Mouse (Mus musculus) neural tube, embryonic 12.5 days (tissue): ENCODE results near the gene Tmprss9. TPM values are rescaled to one million over a fixed set of nuclear protein-coding genes. Genes with fewer than 3 reads are reported as not detected.
A peak's percentile ranks its signal among the peaks of the same experiment; 100 is the strongest.

Experiments used
- ATAC-seq: fragments of 200-750 bp; cut with Nextera tagmentation; 2 replicates; pipeline ENCODE4 v1.8.0; 2017; ENCODE audit warnings: low read depth, mild to moderate bottlenecking, moderate TSS enrichment, moderate library complexity; ENCODE audit not compliant: low FRiP score
- H3K27ac ChIP-seq: fragments of 300-500 bp; sonication (generic); 2 replicates; pipeline ENCODE4 v1.5.1; 2016
- H3K27me3 ChIP-seq: fragments of 300-500 bp; sonication (generic); replicated peaks from 2 replicates; pipeline ENCODE4 v1.6.1; 2016; ENCODE audit warnings: mild to moderate bottlenecking
- H3K36me3 ChIP-seq: fragments of 300-500 bp; sonication (generic); 2 replicates; pipeline ENCODE4 v1.6.1; 2016; ENCODE audit warnings: mild to moderate bottlenecking
- H3K4me1 ChIP-seq: fragments of 300-500 bp; sonication (generic); 2 replicates; pipeline ENCODE4 v1.6.1; 2016
- H3K4me2 ChIP-seq: fragments of 300-500 bp; sonication (generic); replicated peaks from 2 replicates; pipeline ENCODE4 v1.6.1; 2016; ENCODE audit warnings: mild to moderate bottlenecking
- H3K4me3 ChIP-seq: fragments of 300-500 bp; sonication (generic); 2 replicates; pipeline ENCODE4 v1.5.1; 2016
- H3K9ac ChIP-seq: fragments of 300-500 bp; sonication (generic); 2 replicates; pipeline ENCODE4 v1.6.1; 2016; ENCODE audit warnings: mild to moderate bottlenecking
- H3K9me3 ChIP-seq: fragments of 300-500 bp; sonication (generic); 2 replicates; pipeline ENCODE4 v1.6.1; 2016; ENCODE audit warnings: mild to moderate bottlenecking
- WGBS: fragments of 180-500 bp; shearing (Covaris S2); methylation state at CpG from one replicate; pipeline ENCODE4 v1.1.7; 2016; 5-methylcytosine and 5-hydroxymethylcytosine counted together
- polyA plus RNA-seq: library from polyadenylated mRNA; unstranded; fragments of >200 nt; fragmentation: Nextera tagmentation; extraction: Ambion mirVana; gene quantifications from 2 replicates; pipeline ENCODE4 v1.2.1, GENCODE M21; 2016

The Tmprss9 gene
- polyA plus RNA-seq, 1 experiment from 2014 or later = 0.06 TPM

DNA sequence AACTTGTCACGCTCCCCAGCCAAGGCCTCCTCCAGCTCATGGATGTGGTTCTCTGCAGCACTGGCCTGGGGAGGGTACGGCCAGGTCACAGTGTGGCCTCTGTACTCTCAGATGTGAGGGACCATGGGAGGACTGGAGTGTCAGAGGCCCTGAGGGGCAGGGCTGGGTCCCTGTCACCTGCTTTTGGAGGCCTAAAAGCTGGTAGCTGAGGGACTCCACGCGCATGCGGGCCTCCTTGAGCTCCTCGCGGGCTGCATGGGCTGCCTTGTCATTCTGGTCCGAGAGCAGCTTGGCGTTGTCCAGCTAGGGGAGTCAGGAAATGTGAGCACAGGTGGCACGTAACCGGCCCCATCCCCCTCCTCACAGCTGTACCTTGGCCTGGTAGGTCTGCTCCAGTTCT is 33.1 kb downstream of the Tmprss9 start:
- no peaks in the 10 kb centered on the region for H3K9me3 ChIP-seq
- H3K4me2 ChIP-seq = no peak overlapping the region
- no peaks in the 10 kb centered on the region for H3K27me3 ChIP-seq
- H3K27ac ChIP-seq = no peak overlapping the region
- ATAC-seq = no peak
- H3K4me3 ChIP-seq = no peak overlapping the region
- H3K36me3 ChIP-seq = peaks cover 79% of the 10 kb centered on the region
- peaks cover 6% of the 10 kb centered on the region for H3K4me1 ChIP-seq
- H3K9ac ChIP-seq = no peak overlapping the region
- 96% methylated on average over 11 of the region's 11 CpGs for WGBS

DNA sequence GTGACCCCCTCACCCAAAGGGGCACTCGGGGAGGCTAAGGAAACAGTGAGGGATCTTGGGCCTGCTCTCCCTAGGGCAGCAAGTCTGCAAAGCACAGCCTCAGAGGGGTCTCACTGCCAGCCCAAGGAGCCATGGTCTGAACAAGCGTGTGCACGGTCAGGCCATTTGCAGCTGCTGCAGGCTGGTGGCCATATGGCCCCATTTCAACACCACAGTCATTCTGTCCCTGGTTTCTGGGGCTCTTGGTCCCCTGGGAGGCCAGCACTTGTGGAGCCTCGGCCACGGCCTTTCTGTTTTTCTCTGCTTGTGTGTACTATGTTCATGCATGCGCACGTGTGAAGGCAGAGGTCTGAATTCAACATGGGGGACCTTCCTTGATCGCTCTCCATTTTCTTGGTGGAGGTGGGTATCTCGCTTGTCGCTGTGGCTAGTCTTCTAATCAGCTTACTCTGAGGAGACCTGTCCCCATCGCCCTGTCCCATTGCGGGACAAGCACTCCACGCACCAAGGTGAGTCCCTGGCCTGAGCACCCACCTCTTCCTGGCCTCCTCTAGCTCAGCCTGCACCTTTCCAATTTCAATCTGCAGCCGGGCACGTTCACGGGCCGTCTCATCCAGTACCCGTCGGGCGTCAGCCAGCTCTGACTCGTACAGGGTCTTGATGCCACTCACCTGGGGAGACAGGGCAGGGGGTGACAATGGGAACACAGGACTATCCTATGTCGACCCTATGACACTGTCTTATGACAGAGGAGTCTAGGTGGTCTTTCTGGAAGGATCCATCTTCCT is 37.9 kb downstream of the Tmprss9 start:
- WGBS = 92% methylated on average over 22 of the region's 22 CpGs
- Histone ChIP-seq H3K9me3 (no peaks in the 10 kb centered on the region), H3K4me1 (no peaks in the 10 kb centered on the region; the same call in 1 of the 2 replicates), H3K27me3 (no peaks in the 10 kb centered on the region), H3K4me2 (no peak overlapping the region), H3K4me3 (no peak overlapping the region), H3K36me3 (peaks cover 87% of the 10 kb centered on the region), H3K27ac (no peak overlapping the region), H3K9ac (no peak overlapping the region)
- ATAC-seq = no peak

DNA sequence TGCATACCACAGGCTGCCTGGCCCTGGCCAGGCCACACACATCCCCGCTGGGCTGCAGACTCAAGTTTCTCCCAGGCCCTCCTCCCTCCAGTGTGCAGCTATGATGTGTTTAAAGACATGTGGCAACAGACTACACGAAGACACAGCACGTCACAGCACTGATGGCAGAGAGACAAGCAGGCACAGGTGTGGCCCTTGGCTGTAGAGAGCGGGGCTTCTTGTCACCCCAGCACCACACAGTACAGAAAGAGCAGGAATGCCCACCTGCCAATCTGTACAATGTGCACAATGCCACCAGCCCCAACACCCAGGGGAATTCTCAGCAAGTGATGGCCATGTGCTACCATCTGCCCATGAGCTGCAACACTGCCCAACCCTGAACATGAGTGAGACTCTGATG is 39.7 kb downstream of the Tmprss9 start:
- Histone ChIP-seq H3K9me3 (no peaks in the 10 kb centered on the region), H3K27ac (no peak overlapping the region), H3K9ac (no peak overlapping the region), H3K4me2 (no peak overlapping the region), H3K4me3 (no peak overlapping the region), H3K27me3 (no peaks in the 10 kb centered on the region), H3K36me3 (peaks cover 79% of the 10 kb centered on the region), H3K4me1 (peaks cover 1% of the 10 kb centered on the region)
- ATAC-seq = no peak
- 96% methylated on average over 4 of the region's 4 CpGs for WGBS

DNA sequence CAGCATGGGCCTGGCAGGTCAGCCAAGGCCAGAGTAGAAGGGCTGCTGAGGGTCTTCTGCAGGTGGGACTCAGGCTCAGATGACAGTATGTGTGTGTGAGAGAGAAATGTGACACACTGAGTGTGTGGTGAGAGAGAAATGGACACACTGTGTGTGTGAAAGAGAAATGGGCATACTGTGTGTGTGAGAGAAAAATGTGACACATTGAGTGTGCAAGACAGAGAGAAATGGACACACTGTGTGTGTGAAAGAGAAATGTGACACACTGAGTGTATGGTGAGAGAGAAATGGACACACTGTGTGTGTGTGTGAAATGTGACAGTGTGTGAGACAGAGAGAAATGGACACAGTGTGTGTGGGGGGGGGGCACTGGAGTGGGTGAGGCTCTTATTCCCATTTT is 40.2 kb downstream of the Tmprss9 start:
- no peak for ATAC-seq
- H3K9me3 ChIP-seq = no peaks in the 10 kb centered on the region
- H3K9ac ChIP-seq = no peak overlapping the region
- H3K4me3 ChIP-seq = no peak overlapping the region
- H3K27me3 ChIP-seq = no peaks in the 10 kb centered on the region
- no peak overlapping the region for H3K27ac ChIP-seq
- H3K4me1 ChIP-seq = peaks cover 7% of the 10 kb centered on the region
- H3K36me3 ChIP-seq = peaks cover 77% of the 10 kb centered on the region
- H3K4me2 ChIP-seq = no peak overlapping the region

DNA sequence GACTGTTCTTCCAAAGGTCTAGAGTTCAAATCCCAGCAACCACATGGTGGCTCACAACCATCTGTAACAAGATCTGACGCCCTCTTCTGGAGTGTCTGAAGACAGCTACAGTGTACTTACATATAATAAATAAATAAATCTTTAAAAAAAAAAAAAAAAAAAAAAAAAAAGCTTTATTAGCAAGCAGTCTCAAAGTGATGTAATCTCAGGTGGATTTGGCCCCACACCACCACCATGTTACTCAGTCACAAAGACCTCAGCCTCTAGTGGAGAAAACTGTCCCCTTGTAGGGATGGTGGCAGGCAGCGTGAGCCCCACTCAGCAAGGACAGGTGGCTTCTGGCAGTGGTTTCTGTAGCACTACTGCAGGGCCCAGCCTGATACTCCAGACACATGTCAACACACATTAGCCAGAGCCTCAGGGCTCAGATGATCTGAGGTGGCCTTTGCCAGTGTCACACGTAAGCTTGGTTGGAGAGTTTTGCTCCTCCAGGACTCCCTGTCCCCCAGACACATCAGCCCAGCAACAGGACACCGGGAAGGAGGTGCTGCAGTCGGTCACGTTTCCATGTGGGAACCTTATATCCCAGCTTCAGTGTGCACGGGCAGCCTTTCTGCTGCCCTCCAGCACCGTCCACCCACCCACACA is 41.8 kb downstream of the Tmprss9 start:
- ATAC-seq = no peak
- no peaks in the 10 kb centered on the region for H3K9me3 ChIP-seq
- H3K4me1 ChIP-seq = peaks cover 16% of the 10 kb centered on the region
- WGBS = 89% methylated on average over 7 of the region's 8 CpGs
- no peak overlapping the region for H3K27ac ChIP-seq
- H3K4me3 ChIP-seq = no peak overlapping the region
- H3K36me3 ChIP-seq = peaks cover 61% of the 10 kb centered on the region
- H3K4me2 ChIP-seq = no peak overlapping the region
- no peaks in the 10 kb centered on the region for H3K27me3 ChIP-seq
- H3K9ac ChIP-seq = no peak overlapping the region

DNA sequence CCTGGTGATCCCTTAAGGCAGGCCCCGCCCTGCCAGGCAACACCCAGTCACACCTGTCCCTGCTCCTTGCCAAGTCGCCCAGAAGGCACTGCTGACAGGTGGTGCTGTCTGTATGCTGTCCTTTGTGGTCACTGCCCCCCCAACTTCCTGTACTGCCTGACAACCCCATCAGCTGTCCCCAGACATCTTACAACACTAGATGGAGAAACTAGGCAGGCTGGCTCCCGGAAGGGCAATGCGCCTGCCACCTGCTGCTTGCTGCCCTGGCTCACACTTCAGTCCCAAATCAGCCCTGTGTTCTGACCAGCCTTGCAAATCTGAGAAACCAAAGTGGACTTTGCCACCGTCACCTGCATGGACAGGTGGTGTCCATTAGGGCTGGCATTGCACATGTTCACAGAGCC is 42.6 kb downstream of the Tmprss9 start:
- no peaks in the 10 kb centered on the region for H3K9me3 ChIP-seq
- no peaks in the 10 kb centered on the region for H3K27me3 ChIP-seq
- H3K4me2 ChIP-seq = no peak overlapping the region
- H3K4me1 ChIP-seq = peaks cover 16% of the 10 kb centered on the region
- WGBS = 92% methylated on average over 5 of the region's 5 CpGs
- H3K36me3 ChIP-seq = peaks cover 53% of the 10 kb centered on the region
- ATAC-seq = no peak
- no peak overlapping the region for H3K4me3 ChIP-seq
- no peak overlapping the region for H3K27ac ChIP-seq
- no peak overlapping the region for H3K9ac ChIP-seq

DNA sequence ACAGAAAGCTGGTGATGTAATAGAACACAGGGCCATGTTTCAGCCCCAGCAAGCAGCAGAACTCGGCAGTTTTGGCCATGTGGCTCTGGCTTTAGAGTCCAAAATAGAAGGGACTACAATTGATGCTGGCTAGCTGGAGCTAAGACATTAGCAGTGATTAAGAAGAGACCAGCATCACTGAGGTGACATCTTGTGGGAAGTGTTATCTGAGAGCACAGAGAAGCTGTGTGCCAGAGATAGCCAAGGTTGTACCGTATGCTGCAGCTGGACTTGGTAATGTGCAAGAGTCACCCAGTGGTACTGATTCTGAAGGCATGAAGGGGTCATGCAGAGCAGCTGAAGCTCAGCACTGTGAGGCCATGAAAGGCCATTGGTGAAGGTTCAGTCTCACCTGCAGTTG is 43.6 kb downstream of the Tmprss9 start:
- 82% methylated on average over 2 of the region's 2 CpGs for WGBS
- Histone ChIP-seq H3K36me3 (peaks cover 43% of the 10 kb centered on the region), H3K4me3 (no peak overlapping the region), H3K4me1 (peaks cover 16% of the 10 kb centered on the region), H3K9me3 (no peaks in the 10 kb centered on the region), H3K27ac (no peak overlapping the region), H3K9ac (no peak overlapping the region), H3K27me3 (no peaks in the 10 kb centered on the region), H3K4me2 (no peak overlapping the region)
- no peak for ATAC-seq

DNA sequence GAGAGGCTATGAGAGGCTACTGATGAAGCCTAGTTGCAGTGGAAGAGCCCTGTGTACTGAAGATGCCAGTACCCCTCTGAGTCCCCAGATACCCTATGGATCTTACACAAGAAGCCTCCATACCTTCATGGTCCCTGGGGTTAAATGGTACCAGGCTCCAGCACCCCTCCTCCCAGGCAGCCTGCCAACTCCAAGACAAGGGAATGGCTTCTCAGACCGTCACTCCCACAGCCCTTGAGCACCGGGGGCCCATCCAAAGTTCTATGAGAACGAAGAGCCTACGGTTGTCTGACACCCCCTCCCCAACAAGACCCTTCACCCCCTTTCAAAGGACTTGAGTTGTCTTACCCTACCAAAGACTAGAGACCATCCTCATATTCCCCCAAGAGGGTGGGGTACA is 44.1 kb downstream of the Tmprss9 start:
- H3K4me2 ChIP-seq = no peak overlapping the region
- peaks cover 38% of the 10 kb centered on the region for H3K36me3 ChIP-seq
- no peak overlapping the region for H3K9ac ChIP-seq
- H3K27me3 ChIP-seq = no peaks in the 10 kb centered on the region
- peaks cover 16% of the 10 kb centered on the region for H3K4me1 ChIP-seq
- no peak overlapping the region for H3K4me3 ChIP-seq
- no peaks in the 10 kb centered on the region for H3K9me3 ChIP-seq
- no peak for ATAC-seq
- no peak overlapping the region for H3K27ac ChIP-seq
- WGBS = 85% methylated on average over 4 of the region's 4 CpGs

DNA sequence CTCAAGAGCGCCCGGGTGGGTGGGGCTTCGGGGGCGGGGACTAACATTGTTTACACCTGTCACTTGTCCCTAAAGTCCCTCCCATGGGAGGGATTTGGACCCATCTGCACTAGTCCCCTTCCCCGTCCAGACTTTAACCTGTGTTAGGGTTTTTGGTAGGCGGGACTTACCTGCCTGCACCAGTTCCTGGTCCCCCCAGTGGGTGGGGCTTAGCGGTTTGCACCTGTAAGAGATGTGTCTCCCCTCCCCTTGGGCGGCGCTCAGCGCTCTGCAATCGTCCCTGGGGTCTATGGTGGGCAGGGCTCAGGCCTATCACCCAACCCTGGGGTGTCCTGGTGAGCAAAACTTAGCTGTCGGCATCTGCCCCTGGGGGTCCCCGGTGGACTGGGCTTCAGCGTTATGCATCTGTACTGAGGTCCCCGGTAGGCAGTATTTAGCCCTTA is 45.7 kb downstream of the Tmprss9 start:
- peaks cover 24% of the 10 kb centered on the region for H3K4me1 ChIP-seq
- ATAC-seq = peak; percentile 23
- H3K4me2 ChIP-seq = peak overlapping the region; percentile 99
- peak overlapping the region; percentile 87 for H3K4me3 ChIP-seq
- no peaks in the 10 kb centered on the region for H3K27me3 ChIP-seq
- H3K9me3 ChIP-seq = no peaks in the 10 kb centered on the region
- WGBS = 2% methylated on average over 15 of the region's 15 CpGs
- peaks cover 26% of the 10 kb centered on the region for H3K36me3 ChIP-seq
- peak overlapping the region; percentile 76 for H3K9ac ChIP-seq
- peak overlapping the region; percentile 37; the same call in 1 of the 2 replicates for H3K27ac ChIP-seq

DNA sequence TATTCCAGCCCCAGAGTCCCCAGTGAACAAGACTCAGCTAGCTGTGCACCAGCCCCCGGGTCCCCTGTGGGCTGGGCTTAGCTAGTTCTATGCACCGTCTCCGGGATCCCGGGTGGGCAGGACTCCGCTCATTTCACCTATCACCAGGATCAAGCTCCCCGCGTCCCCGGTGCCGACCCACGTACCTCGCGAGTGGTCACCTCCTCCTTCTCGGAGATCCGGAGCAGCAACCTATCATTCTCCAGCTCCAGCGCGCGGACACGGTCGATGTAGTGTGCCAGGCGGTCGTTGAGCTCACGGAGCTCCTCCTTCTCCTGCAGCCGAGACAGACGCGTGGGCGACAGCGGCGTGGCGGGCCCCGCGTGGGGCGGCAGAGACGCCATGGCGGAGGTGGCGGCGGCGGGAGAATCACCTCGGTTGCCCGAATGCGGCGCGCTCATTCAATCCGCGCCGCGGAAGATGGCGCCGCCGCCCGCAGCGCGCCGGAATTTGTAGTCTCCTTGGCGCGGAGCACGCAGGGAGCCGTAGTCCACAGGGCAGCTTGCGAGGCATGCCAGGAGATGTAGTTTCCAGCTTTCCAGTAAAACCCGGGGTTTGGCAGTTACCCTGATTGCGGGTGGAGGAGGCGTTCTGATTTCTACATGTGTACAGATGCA is 46.3 kb downstream of the Tmprss9 start, which contains the start of gene Lmnb2:
TSS of gene Lmnb2 (minus strand) at position 467 of the 656 bp plus-strand sequence.
- peak; percentile 61 for ATAC-seq
- under 1% methylated on average over 61 of the region's 61 CpGs for WGBS
- Histone ChIP-seq H3K4me3 (peak within 1 kb of the TSS; percentile 87), H3K27ac (peak within 1 kb of the TSS; percentile 37; the same call in 1 of the 2 replicates), H3K27me3 (no peaks in the 10 kb centered on the region), H3K4me2 (peak within 1 kb of the TSS; percentile 99), H3K9me3 (no peaks in the 10 kb centered on the region), H3K36me3 (peaks cover 22% of the 10 kb centered on the region), H3K9ac (peak within 1 kb of the TSS; percentile 76), H3K4me1 (peaks cover 24% of the 10 kb centered on the region)

DNA sequence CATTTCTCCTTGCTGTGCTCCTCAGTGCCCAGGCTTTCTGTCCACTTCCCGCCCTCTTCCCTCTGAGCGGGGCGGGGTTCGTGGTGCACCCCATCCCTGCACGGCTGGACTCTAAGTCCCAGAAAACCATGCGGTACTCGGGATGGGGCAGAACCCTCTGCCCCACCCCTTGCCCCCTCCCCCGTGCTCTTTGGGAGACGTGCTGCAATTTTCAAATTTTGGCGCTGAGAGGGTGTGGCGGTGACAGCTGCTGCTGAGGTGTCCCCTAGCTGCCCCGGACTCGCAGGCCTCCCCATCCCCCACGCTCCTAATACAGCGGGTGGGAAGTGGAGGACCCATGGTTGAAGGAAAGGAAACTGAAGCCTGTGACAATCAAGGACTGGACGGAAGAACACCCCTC is 50.3 kb downstream of the Tmprss9 start:
- peak overlapping the region; percentile 53 for H3K4me2 ChIP-seq
- peak overlapping the region; percentile 19; the same call in 1 of the 2 replicates for H3K4me3 ChIP-seq
- peak overlapping the region; percentile 41 for H3K9ac ChIP-seq
- 5% methylated on average over 16 of the region's 16 CpGs for whole genome bisulfite sequencing
- no peaks in the 10 kb centered on the region for H3K9me3 ChIP-seq
- H3K36me3 ChIP-seq = no peaks in the 10 kb centered on the region
- no peaks in the 10 kb centered on the region; the same call in 1 of the 2 replicates for H3K27me3 ChIP-seq
- peaks cover 17% of the 10 kb centered on the region for H3K4me1 ChIP-seq
- no peak for ATAC-seq
- H3K27ac ChIP-seq = no peak overlapping the region

DNA sequence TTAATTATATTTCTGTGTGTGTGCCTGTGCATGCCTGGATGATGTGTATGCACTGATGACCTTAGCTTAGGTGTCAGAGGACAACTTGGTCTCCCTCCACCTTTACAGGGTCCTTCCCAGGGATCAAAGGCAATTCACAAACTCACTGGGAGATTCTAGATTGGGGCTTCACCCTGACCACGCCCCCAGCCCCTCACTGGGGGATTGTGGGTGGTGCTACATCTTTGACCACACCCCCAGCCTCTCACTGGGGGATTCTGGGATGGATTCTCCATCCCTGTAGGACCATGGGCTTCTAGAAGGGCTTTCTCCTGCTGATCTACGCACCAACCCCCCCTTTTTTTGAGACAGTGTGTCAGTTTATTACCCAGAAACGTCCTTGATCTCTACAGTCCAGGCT is 53.8 kb downstream of the Tmprss9 start:
- WGBS = 47% methylated on average over 3 of the region's 3 CpGs
- H3K9me3 ChIP-seq = no peaks in the 10 kb centered on the region

More for the DNA sequence above, 53.8 kb downstream of the Tmprss9 start:
- Histone ChIP-seq H3K27me3 (peaks cover 2% of the 10 kb centered on the region), H3K4me3 (no peak overlapping the region), H3K4me2 (no peak overlapping the region), H3K36me3 (no peaks in the 10 kb centered on the region), H3K27ac (no peak overlapping the region), H3K4me1 (peaks cover 19% of the 10 kb centered on the region), H3K9ac (no peak overlapping the region)
- ATAC-seq = no peak
